Mouse (Mus musculus) C2C12 (cell line): ENCODE measurements around the gene Gm10563. TPM values are rescaled to one million over a fixed set of nuclear protein-coding genes. Genes with fewer than 3 reads are reported as not detected.
A peak's percentile ranks its signal among the peaks of the same experiment; 100 is the strongest.

Source experiments
- H3K27me3 ChIP-seq: one replicate; pipeline ENCODE4 v1.6.1; 2011; ENCODE audit not compliant: control insufficient read depth, insufficient read depth, insufficient read length
- H3K36me3 ChIP-seq: one replicate; pipeline ENCODE4 v1.6.1; 2011; ENCODE audit not compliant: control insufficient read depth, insufficient read depth
- H3K4me3 ChIP-seq: one replicate; pipeline ENCODE4 v1.5.1; 2011; ENCODE audit warnings: mild to moderate bottlenecking, control low read depth; ENCODE audit not compliant: poor library complexity, insufficient read depth, severe bottlenecking
- H3K79me2 ChIP-seq: one replicate; pipeline ENCODE4 v1.6.1; 2011; ENCODE audit not compliant: control insufficient read depth, insufficient read depth
- H3K79me3 ChIP-seq: one replicate; pipeline ENCODE4 v1.6.1; 2011; ENCODE audit warnings: low read depth, control low read depth
- H3ac ChIP-seq: one replicate; pipeline ENCODE3; 2011; ENCODE audit warnings: low read depth; ENCODE audit not compliant: control insufficient read depth, insufficient read length
- CEBPB ChIP-seq: IDR thresholded peaks from one replicate; pipeline ENCODE4 v1.6.1; 2011; ENCODE audit warnings: low read depth, mild to moderate bottlenecking, control low read depth, moderate library complexity
- CTCF ChIP-seq: IDR thresholded peaks from one replicate; pipeline ENCODE4 v1.5.1; 2011; ENCODE audit not compliant: control insufficient read depth, insufficient read depth, insufficient read length
- FOSL1 ChIP-seq: IDR thresholded peaks from one replicate; pipeline ENCODE4 v1.8.0; 2011; ENCODE audit warnings: mild to moderate bottlenecking, low read length; ENCODE audit not compliant: poor library complexity, insufficient read depth, severe bottlenecking
- MAX ChIP-seq: IDR thresholded peaks from one replicate; pipeline ENCODE4 v1.6.1; 2011; ENCODE audit warnings: mild to moderate bottlenecking, control low read depth
- MYOD1 ChIP-seq: IDR thresholded peaks from one replicate; pipeline ENCODE4 v1.6.1; 2011; ENCODE audit warnings: low read depth; ENCODE audit not compliant: control insufficient read depth, insufficient read length
- MYOG ChIP-seq: IDR thresholded peaks from one replicate; pipeline ENCODE4 v1.6.1; 2011; ENCODE audit not compliant: control insufficient read depth, insufficient read length; ENCODE audit errors: extremely low read depth
- USF1 ChIP-seq: IDR thresholded peaks from one replicate; pipeline ENCODE4 v1.6.1; 2011; ENCODE audit warnings: low read depth, mild to moderate bottlenecking, control low read depth, moderate library complexity
- polyA plus RNA-seq: library from polyadenylated mRNA; unstranded; fragments of >200 nt; fragmentation: generic; extraction: Trizol; gene quantifications from one replicate; pipeline ENCODE4 v1.2.1, GENCODE M21; 2012; ENCODE audit warnings: missing spikeins

Gm10563 gene
- polyA plus RNA-seq, 1 experiment = not detected

GRCm38 (mm10) chr4:155602753-155603152, 42.5 kb downstream of the Gm10563 start:
- Histone ChIP-seq H3K36me3 (peaks cover 23% of the 10 kb centered on the region), H3K4me3 (peak overlapping the region; percentile 71), H3K79me3 (peaks cover 36% of the 10 kb centered on the region), H3ac (peak overlapping the region; percentile 18), H3K79me2 (peaks cover 69% of the 10 kb centered on the region), H3K27me3 (no peaks in the 10 kb centered on the region)
- TF ChIP-seq USF1 = no peak
- no peak for TF ChIP-seq CTCF
- no peak for TF ChIP-seq FOSL1
- TF ChIP-seq MYOD1 = no peak
- no peak for TF ChIP-seq MYOG
- no peak for TF ChIP-seq CEBPB
- TF ChIP-seq MAX = no peak

DNA sequence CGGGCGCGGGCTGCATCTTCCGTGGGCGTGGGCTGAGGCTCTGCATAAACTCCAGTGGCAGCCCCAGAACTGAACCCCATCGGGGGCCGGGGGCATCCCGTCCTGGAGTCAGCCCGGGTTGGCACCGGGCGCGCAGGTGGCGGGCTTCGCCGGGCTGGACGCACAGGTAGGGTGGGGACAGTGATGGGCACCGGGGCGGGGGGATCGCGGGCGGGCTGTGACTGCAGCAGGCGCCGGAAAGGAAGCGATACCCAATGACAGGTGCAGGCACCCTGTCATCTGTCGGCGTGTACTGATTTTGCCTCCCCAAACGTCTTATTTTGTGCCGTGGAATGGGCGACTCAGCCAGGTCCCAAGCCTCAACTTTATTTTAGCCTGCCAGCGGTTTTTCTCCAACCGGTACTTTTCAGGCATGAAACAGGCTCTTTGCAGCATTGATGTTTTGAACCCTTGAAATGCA, 43.2 kb downstream of the Gm10563 start:
- H3K4me3 ChIP-seq = peak overlapping the region; percentile 71
- H3ac ChIP-seq = peak overlapping the region; percentile 84
- H3K79me3 ChIP-seq = peaks cover 31% of the 10 kb centered on the region
- TF ChIP-seq MYOD1 (peak; percentile 31), FOSL1 (no peak)
- peaks cover 62% of the 10 kb centered on the region for H3K79me2 ChIP-seq
- peaks cover 23% of the 10 kb centered on the region for H3K36me3 ChIP-seq
- H3K27me3 ChIP-seq = no peaks in the 10 kb centered on the region

DNA sequence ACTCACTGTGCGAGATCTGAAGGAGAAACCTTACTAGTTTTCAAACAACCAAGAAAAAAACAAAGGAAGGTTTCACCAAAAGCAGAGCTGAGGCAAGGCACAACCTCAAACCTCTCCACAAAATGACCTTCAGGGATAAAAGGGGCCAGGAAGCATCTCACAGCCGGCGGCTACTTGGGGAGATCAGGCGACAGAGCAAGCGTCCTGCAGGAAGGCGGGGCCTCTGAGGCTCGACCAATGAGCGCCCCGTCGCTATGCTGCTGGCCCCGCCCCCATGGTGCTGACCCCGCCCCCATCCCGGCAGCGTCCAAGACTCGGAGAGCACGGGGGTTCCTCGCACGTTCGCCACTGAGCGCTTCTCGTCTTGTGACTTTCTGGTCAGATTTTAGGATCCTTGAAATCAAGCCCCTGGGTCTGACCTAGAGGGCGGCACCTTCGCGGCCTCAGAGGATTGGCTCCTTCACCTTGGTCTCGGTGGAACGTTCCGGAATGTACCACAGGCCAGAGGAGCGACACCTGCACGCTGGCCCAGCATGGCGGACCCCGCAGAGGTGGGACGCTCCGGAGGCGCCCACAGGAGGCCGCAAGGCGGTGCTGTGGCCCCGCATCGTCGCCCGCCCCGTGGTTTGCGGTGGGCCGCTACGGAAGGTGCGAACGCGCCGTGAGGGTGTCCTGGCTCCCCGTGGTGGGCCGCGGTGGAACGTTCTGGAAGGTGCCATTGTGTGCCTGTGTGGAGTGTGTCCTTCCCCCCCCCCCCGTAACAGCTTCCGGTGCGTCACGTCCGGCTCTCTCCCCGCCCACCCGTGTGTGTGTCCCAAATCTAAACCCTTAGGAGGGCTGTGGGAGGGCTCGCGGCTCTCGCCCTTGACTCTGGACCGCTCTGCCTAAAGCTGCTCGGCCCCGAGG, 43.9 kb downstream of the Gm10563 start, which contains the start of gene Slc35e2:
TSS of gene Slc35e2 (plus strand) at position 326 of the 906 bp plus-strand sequence.
- H3K36me3 ChIP-seq = peaks cover 23% of the 10 kb centered on the region
- H3K4me3 ChIP-seq = peak within 1 kb of the TSS; percentile 71
- H3K27me3 ChIP-seq = no peaks in the 10 kb centered on the region
- no peak for TF ChIP-seq CEBPB
- TF ChIP-seq MYOG = no peak
- TF ChIP-seq MYOD1 = no peak
- TF ChIP-seq MAX = peak; percentile 69
- H3ac ChIP-seq = peak within 1 kb of the TSS; percentile 95
- peaks cover 57% of the 10 kb centered on the region for H3K79me2 ChIP-seq
- peaks cover 31% of the 10 kb centered on the region for H3K79me3 ChIP-seq

DNA sequence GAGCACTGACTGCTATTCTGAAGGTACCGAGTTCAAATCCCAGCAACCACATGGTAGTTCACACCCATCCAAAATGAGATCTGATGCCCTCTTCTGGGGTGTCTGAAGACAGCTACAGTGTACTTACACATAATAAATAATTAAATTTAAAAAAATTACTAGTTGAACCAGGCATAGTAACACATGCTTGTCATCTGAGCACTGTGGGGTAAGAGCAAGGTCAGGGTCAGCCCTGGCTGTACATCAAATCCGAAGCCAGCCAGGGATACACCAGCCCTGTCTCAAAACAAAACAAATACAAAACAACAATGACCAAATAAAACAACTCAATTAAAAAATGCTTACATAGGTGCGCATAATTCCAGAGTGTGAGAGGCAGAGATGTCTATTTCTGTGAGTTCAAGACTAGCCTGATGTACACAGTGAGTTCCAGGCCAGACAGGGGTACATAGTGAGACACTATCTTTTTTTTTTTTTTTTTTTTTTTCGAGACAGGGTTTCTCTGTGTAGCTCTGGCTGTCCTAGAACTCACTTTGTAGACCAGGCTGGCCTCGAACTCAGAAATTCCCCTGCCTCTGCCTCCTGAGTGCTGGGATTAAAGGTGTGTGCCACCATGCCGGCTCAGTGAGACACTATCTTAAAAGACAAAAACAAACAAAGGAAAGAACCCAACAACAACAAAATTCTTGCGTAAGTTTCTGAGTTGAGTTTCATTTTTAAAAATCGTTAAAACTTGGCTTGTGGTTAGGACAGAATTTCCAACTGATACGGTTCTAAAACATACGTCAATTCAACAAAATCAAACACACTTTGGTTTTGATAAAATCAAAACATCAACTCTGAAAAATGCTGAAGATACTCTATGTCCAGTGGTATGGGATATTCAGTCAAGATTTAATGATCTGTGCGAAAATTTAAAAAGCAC, 45.0 kb downstream of the Gm10563 start:
- Histone ChIP-seq H3K36me3 (peaks cover 13% of the 10 kb centered on the region), H3ac (peak overlapping the region; percentile 22), H3K4me3 (peak overlapping the region; percentile 71), H3K79me2 (peaks cover 47% of the 10 kb centered on the region), H3K27me3 (no peaks in the 10 kb centered on the region), H3K79me3 (peaks cover 31% of the 10 kb centered on the region)
- TF ChIP-seq USF1 = no peak
- peak; percentile 47 for TF ChIP-seq CEBPB

GRCm38 (mm10) chr4:155598536-155598935, 46.7 kb downstream of the Gm10563 start:
- H3K79me3 ChIP-seq = peaks cover 17% of the 10 kb centered on the region
- no peak overlapping the region for H3K4me3 ChIP-seq
- H3K27me3 ChIP-seq = no peaks in the 10 kb centered on the region
- H3K36me3 ChIP-seq = peaks cover 8% of the 10 kb centered on the region
- TF ChIP-seq FOSL1 = no peak
- no peak for TF ChIP-seq MYOG
- no peak for TF ChIP-seq CTCF
- TF ChIP-seq USF1 = no peak
- TF ChIP-seq CEBPB = no peak
- no peak for TF ChIP-seq MYOD1
- TF ChIP-seq MAX = no peak
- peaks cover 30% of the 10 kb centered on the region for H3K79me2 ChIP-seq
- no peak overlapping the region for H3ac ChIP-seq

- Histone ChIP-seq H3ac (no peak overlapping the region), H3K4me3 (no peak overlapping the region), H3K79me3 (peaks cover 2% of the 10 kb centered on the region), H3K36me3 (no peaks in the 10 kb centered on the region), H3K27me3 (no peaks in the 10 kb centered on the region), H3K79me2 (peaks cover 11% of the 10 kb centered on the region)
- no peak for TF ChIP-seq MAX
- no peak for TF ChIP-seq MYOD1
- TF ChIP-seq CEBPB = no peak
- TF ChIP-seq FOSL1 = no peak
- no peak for TF ChIP-seq CTCF
- TF ChIP-seq USF1 = no peak
- TF ChIP-seq MYOG = no peak
Observed at GRCm38 (mm10) chr4:155596606-155597005, 48.6 kb downstream of the Gm10563 start.
